Mouse (Mus musculus) heart, postnatal 4 days (tissue): ENCODE data around the gene Pianp. TPM values are rescaled to one million over a fixed set of nuclear protein-coding genes. Genes with fewer than 3 reads are reported as not detected.
A peak's percentile ranks its signal among the peaks of the same experiment; 100 is the strongest.

Experiments
- DNase-seq: peaks from one replicate; pipeline ENCODE4 v3.0.0; 2021
- total RNA-seq, 2 experiments: library from RNA; stranded (reverse); gene quantifications; 2 replicates each; pipeline ENCODE4 v1.2.3; 2021

Gene Pianp
- total RNA-seq, 2 experiments from 2014 or later, result 0.69 to 1.5 TPM

DNA sequence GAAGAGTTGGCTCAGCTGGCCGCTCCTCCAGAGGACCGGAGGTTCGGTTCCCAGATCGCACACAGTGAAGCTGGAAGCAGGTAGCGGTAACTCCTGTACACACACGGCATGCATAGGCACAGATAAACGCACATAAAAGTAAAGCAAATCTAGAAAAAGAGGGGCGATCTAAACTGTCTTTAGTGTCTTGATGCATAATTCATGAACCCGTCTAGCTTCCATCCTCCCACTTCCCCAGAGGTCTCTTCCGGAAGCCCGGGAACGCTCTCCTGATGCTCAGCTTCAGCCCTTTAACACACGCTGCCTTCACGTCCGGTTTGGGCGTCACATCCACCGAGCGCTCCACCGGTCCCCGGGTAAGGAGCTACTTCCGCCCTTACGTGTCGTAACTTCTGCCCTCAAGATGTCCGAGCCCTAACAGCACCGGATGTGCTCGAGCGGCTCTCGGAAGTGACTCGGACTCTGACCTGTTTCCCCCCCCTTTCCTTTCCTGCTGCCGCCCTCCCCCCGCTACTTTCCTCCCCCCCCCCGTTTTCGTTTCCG is 12.2 kb downstream of the Pianp start:
- peak; percentile 97 for DNase-seq

DNA sequence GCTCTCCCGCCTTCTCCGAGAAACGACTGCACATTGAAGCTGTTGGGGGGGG is 12.5 kb downstream of the Pianp start, which contains the start of gene Zfp384:
Gene Zfp384, plus strand, starts transcription at position 17 of the 52 bp plus-strand sequence.
- no peak for DNase-seq

DNA sequence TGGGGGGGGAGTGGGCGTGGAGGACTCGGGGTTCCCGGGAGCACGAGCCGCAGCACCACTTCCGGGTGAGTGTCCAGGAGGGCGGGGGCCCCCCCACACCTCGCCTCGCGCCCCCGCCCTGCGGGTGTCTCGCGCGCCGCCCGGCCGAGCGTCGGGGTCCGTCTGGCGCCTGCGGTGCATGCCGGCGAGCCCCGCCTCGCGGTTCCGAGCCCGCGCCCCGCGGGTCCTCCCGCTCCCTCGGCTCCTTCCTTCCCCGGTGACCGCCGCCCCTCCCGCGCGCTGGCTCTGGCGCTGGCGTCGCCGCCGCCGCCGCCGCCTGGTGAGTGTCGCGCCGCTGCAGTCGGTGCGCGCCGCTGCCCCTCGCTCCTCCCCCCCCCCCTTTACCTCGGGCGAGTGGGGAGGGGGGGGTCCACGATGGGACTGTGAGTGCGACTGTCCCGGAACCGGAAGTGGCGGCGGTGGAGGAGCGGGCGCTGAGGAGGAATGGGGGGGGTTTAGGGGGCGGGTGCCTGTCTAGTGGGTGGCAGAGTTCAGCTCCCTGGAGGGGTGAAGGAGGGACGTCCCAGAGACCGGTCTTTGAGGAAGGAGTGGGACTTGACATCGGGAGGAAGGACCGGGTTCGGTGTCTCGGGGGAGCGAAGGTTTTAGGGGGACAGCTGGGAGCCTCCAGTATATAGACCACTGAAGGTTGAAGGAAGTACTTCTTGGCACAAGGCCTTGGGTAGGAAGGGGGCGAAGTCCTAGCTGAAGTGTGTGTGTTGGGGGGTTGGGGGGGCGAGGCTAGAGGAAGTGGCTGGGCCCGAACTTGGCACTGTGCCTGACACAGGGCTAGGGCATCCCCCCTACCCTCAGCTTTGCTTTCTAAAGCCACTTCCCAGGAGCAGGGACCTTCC is 12.9 kb downstream of the Pianp start:
- DNase-seq, result peak; percentile 86

DNA sequence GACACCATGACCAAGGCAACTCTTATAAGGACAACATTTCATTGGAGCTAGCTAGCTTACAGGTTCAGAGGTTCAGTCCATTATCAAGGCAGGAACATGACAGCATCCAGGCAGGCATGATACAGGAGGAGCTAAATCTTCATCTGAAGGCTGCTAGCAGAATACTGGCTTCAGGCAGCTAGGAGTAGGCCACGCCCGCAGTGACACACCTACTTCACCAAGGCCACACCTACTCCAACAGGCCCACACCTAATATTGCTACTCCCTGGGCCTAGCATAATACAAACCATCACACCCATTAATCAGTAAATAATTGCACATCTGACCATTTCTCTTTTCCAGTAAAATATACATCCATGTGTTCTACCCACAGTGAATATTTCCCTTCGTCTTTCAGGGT is 21.2 kb downstream of the Pianp start:
- no peak for DNase-seq

DNA sequence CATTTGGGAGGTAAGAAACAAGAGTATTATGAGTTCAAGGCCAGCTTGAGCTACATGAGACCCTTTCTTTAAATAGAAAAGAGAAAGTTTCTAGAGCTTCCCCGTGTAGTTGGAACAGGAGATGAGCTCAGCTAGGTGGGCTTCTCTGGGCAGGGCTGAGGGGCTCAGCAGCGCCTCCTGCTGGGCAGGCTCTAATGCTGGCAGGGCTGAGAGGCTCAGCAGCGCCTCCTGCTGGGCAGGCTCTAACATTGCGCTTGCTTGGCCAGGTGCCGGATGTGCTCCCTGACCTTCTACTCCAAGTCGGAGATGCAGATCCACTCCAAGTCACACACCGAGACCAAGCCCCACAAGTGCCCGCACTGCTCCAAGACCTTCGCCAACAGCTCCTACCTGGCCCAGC is 34.0 kb downstream of the Pianp start:
- peak; percentile 78 for DNase-seq

DNA sequence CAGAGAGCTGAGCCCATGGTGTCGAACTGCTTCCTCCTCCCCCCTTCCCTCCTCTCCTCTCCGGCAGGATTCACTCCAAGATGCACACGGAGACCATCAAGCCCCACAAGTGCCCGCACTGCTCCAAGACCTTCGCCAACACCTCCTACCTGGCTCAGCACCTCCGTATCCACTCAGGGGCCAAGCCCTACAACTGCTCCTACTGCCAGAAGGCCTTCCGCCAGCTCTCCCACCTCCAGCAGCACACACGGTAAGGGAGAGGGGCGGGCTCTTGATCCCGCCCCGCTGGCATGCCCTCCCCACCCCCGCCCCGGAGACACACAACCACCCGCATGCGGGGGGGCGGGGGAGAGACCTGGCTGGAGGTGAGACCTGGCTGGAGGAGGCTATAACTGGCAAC is 35.1 kb downstream of the Pianp start:
- DNase-seq, result no peak

DNA sequence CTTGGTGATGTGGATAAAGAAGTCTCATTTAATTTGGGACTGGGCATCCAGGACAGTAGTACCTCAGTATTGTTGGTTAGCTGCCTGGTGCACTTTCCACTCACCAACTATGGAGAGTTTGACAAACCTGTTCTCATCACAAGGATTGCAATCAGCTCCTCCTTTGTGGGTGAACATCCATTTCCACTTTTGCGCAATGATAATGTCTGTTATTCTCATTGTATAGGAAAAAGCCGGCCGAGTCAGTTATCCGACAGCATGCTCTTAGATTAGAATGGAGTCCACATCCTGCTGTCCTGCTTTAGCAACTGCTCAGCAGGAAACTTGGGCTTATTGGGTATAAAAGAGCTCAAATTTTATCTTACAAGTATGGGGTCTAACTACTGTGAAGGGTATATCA is 42.2 kb downstream of the Pianp start:
- no peak for DNase-seq

DNA sequence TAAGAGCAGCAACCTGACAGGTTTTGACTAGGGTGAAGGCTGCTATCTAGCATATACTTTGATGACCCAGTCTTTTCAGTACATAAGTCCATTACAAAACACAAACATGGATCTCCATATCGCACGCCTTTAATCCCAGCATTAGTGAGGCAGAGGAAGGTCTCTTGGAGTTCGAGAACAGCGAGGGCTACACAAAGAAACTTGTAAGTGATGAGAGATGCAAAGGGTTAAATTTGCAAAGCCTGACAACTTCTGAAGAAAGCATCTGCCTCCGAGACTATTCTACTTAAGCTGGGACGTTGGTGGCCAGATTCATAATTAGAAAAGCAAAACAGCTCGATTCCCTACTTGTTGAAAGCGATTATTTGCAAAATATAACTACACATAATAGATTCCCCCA is 42.6 kb downstream of the Pianp start:
- DNase-seq, result no peak

DNA sequence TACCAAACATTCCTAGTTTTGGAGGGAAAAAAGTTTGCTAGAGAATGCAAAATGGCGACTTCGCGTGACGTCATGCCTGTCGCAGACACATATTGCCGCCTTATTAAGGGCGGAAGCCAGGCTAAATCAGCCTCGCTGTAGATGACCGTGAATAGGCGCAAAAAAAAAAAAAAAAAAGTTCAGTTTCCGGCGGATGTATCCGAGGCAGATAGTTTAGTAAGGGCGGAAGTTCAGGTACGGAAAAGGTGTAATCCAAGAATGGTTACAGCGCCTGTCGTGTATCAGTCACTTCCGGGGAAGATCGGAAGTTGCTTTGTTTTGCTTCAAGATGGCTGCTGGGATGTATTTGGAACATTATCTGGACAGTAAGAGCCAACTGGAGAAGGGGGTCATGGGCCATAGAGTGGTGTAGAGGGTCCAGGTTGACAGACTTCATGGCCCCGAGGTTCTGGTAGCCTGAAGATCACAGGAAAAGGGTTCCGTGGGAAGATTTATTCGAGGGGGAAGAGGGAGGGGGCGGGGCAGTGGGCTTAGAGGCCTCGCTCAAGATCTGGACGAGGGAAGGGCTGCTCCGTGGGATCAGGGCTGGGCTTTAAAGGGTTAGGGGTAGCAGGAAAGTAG is 43.1 kb downstream of the Pianp start, which contains the start of gene Ing4:
Gene Ing4, plus strand, starts transcription at position 228 of the 621 bp plus-strand sequence.
- DNase-seq, result peak; percentile 90

DNA sequence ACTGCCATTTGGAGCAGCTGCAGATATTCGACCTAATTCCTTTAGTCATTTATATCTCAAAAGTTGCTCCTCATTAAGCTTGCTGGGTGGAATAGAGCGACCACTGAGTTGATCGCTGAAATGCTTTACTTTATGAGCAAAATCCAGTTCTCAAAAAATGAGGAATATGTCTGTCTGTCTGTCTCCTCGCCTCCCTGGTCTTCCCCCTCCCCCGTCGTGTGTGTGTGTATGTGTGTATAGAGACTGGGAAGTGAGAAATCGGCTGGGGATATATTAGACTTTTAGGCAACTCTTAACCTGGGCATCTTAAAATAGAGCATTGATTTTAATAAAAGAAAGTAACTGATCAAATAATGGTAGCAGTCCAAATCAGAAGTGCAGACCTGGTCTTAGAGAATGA is 43.7 kb downstream of the Pianp start:
- DNase-seq, result no peak

DNA sequence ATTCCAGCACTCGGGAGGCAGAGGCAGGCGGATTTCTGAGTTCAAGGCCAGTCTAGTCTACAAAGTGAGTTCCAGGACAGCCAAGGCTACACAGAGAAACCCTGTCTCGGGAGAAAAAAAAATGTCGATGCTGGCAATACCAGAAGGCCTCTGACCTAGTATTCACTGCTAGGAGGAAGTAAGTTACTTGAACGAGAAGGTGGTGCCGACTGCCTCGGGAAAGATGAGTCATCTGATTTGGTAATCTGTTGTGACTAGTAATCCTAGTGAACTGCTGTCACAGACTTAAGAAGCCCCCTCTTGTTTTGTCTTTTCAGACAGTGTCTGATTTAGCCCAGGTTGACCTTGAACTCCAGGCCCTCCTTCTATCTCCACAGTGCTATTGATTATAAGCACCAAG is 44.6 kb downstream of the Pianp start:
- no peak for DNase-seq

DNA sequence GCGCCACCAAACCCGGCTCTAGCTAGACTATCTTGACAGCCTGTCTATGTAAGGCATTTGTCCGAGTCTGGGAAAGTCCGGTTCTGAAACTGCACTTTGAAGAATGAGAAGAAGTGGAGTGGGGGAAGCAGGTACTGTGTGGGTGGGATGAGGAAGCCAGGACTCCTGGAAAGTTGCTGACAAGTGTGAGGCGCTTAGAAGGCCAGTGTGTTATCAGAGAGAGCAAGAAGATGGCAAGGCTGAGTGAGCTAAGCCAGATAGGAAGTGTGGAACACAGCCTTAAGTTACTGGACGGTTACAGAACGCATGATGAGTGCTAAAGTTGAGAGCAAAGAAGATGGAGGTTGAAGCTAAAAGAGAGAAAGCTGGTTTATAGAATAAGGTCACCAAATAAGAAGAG is 45.6 kb downstream of the Pianp start:
- DNase-seq, result no peak

DNA sequence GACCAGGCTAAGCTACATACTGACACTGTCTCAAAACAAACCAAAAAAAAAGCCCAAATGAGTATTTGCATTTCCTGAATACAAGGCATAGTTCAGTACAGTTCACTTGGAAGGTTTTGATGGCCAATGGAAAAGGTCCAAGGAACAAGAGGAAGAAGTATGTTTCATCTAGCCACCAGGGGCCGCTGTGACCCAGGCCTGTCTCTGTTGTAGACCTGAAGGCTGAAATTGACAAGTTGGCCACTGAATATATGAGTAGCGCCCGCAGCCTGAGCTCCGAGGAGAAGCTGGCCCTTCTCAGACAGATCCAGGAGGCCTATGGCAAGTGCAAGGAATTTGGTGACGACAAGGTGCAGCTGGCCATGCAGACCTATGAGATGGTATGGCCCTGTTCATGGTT is 50.2 kb downstream of the Pianp start:
- peak; percentile 90 for DNase-seq

DNA sequence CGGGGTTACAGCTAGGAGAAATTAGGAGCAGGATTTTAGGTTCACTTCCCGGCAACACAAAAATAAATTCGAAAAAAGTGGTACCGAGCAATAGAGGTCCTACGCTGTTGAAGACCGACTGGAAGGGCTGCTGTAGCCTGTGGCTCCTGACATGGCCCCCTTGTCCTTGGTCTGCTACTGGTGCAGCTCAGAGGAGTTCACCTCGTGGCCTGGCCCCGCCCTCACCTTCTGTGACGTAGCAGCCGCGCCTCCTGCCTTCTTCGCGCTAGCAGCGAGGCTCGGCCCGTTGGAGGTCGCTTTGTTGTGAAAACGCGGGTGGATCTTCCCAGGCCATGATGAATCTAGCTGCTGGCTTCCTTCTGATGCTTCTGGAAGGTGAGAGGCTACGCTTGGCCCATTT is 53.2 kb downstream of the Pianp start, which contains the start of gene Acrbp:
Gene Acrbp, plus strand, starts transcription at position 12 of the 400 bp plus-strand sequence.
- DNase-seq, result no peak

DNA sequence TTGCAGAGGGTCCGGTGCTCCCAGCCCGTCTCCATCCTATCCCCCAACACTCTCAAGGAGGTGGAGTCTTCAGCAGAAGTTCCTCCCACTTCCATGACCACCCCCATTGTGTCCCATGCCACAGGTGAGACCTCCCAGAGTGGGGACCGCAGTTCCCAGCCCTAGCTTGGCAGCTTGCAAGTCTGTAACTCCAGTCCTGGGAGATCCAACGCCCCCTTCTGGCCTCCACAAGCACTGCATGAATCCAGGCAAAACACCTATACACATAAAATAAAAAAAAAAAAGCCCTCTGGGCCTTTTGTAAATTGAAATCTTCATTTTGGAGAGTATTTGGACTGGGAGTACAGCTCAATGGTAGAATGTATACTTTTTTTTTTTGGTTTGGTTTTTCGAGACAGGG is 54.7 kb downstream of the Pianp start:
- DNase-seq, result no peak

Other genes with a start within 250 kb of the Pianp start
- 1 to 10 TPM in 1 of 2 experiments, not detected in 1; 2.1 TPM for gene Gm45234, start 240.7 kb upstream of the Pianp start, total RNA-seq
- 10 to 100 TPM; 61.0 to 70.5 TPM for gene Atn1, start 240.2 kb upstream of the Pianp start, total RNA-seq
- gene Eno2, start 227.0 kb upstream of the Pianp start, total RNA-seq, result 10 to 100 TPM; 10.0 to 10.2 TPM
- under 1 TPM in 1 of 2 experiments, not detected in 1; 0.52 TPM for gene Lrrc23, start 217.0 kb upstream of the Pianp start, total RNA-seq
- 1 to 10 TPM; 3.5 to 4.4 TPM for gene Spsb2, start 188.0 kb upstream of the Pianp start, total RNA-seq
- 100 to 1,000 TPM; 977 to 982 TPM for gene Tpi1, start 182.4 kb upstream of the Pianp start, total RNA-seq
- 100 to 1,000 TPM; 102 to 104 TPM for gene Usp5, start 167.2 kb upstream of the Pianp start, total RNA-seq
- 10 to 100 TPM; 77.8 to 82.6 TPM for gene Cdca3, start 167.1 kb upstream of the Pianp start, total RNA-seq
- gene Gnb3, start 156.4 kb upstream of the Pianp start, total RNA-seq, result 1 to 10 TPM; 2.6 to 3.9 TPM
- 10 to 100 TPM; 30.0 to 31.6 TPM for gene P3h3, start 138.9 kb upstream of the Pianp start, total RNA-seq
- gene Gpr162, start 132.7 kb upstream of the Pianp start, total RNA-seq, result 1 to 10 TPM; 5.7 to 7.4 TPM
- under 1 TPM; 0.41 to 0.55 TPM for gene Cd4, start 108.5 kb upstream of the Pianp start, total RNA-seq
- 1 to 10 TPM in 1 of 2 experiments, under 1 TPM in 1; 0.68 to 1.0 TPM for gene Lag3, start 85.0 kb upstream of the Pianp start, total RNA-seq
- gene Ptms, start 76.6 kb upstream of the Pianp start, total RNA-seq, result 100 to 1,000 TPM; 549 to 587 TPM
- gene Mlf2, start 65.3 kb upstream of the Pianp start, total RNA-seq, result 100 to 1,000 TPM; 237 to 239 TPM
- gene Cops7a, start 31.2 kb upstream of the Pianp start, total RNA-seq, result 100 to 1,000 TPM; 107 to 110 TPM
- 10 to 100 TPM; 28.5 to 30.7 TPM for gene Zfp384, start 12.5 kb downstream of the Pianp start, total RNA-seq
- 10 to 100 TPM; 40.8 to 43.6 TPM for gene Ing4, start 43.1 kb downstream of the Pianp start, total RNA-seq
- 1 to 10 TPM; 1.7 to 3.2 TPM for gene Acrbp, start 53.0 kb downstream of the Pianp start, total RNA-seq
- gene Lpar5, start 71.2 kb downstream of the Pianp start, total RNA-seq, result not detected
- 100 to 1,000 TPM; 202 to 210 TPM for gene Chd4, start 99.3 kb downstream of the Pianp start, total RNA-seq
- 10 to 100 TPM; 24.4 to 25.3 TPM for gene Nop2, start 135.2 kb downstream of the Pianp start, total RNA-seq
- gene Iffo1, start 148.5 kb downstream of the Pianp start, total RNA-seq, result 10 to 100 TPM; 18.0 to 18.6 TPM
- gene Gapdh, start 169.8 kb downstream of the Pianp start, total RNA-seq, result 1,000 to 10,000 TPM; 3,371 to 3,611 TPM
- 100 to 1,000 TPM; 101 to 111 TPM for gene Ncapd2, start 195.0 kb downstream of the Pianp start, total RNA-seq
- 100 to 1,000 TPM; 248 to 271 TPM for gene Mrpl51, start 195.1 kb downstream of the Pianp start, total RNA-seq
- gene Vamp1, start 218.9 kb downstream of the Pianp start, total RNA-seq, result 1 to 10 TPM; 7.3 to 8.8 TPM
- 1 to 10 TPM; 3.3 to 3.6 TPM for gene Tapbpl, start 235.2 kb downstream of the Pianp start, total RNA-seq
- under 1 TPM; 0.38 to 0.41 TPM for gene Cd27, start 240.3 kb downstream of the Pianp start, total RNA-seq